Mouse (Mus musculus) telencephalon, adult 2 months (tissue): ENCODE measurements around the gene Esrrb.

Experiments
- DNase-seq: peaks from one replicate; pipeline ENCODE4 v3.0.0-alpha.2; 2011; ENCODE audit warnings: low read depth, low spot score

The Esrrb gene

GRCm38 (mm10) chr12:86421490-86421904, 60.6 kb downstream of the Esrrb start:
- DNase-seq, result peak; percentile 45

GRCm38 (mm10) chr12:86422166-86422910, 61.4 kb downstream of the Esrrb start:
- no peak for DNase-seq

- no peak for DNase-seq
Measured at GRCm38 (mm10) chr12:86423102-86423501, 62.2 kb downstream of the Esrrb start.

- DNase-seq, result no peak
Measured at GRCm38 (mm10) chr12:86427585-86427984, 66.7 kb downstream of the Esrrb start.

- no peak for DNase-seq
Measured at GRCm38 (mm10) chr12:86431671-86432070, 70.8 kb downstream of the Esrrb start.

GRCm38 (mm10) chr12:86433371-86433821, 72.5 kb downstream of the Esrrb start:
- peak; percentile 49 for DNase-seq

GRCm38 (mm10) chr12:86435651-86436050, 74.7 kb downstream of the Esrrb start:
- DNase-seq, result no peak

GRCm38 (mm10) chr12:86450848-86451247, 89.9 kb downstream of the Esrrb start:
- no peak for DNase-seq

GRCm38 (mm10) chr12:86455009-86455408, 94.1 kb downstream of the Esrrb start:
- DNase-seq, result no peak

GRCm38 (mm10) chr12:86462742-86463470, 102.0 kb downstream of the Esrrb start:
- DNase-seq, result peak; percentile 10

- DNase-seq, result no peak
Measured at GRCm38 (mm10) chr12:86464385-86464784, 103.5 kb downstream of the Esrrb start.

- no peak for DNase-seq
Measured at GRCm38 (mm10) chr12:86466180-86466579, 105.3 kb downstream of the Esrrb start.

- DNase-seq, result no peak
Measured at GRCm38 (mm10) chr12:86469919-86470318, 109.0 kb downstream of the Esrrb start.

GRCm38 (mm10) chr12:86470912-86471311, 110.0 kb downstream of the Esrrb start:
- no peak for DNase-seq

- DNase-seq, result no peak
Measured at GRCm38 (mm10) chr12:86473630-86474029, 112.7 kb downstream of the Esrrb start.

GRCm38 (mm10) chr12:86475994-86476393, 115.1 kb downstream of the Esrrb start:
- DNase-seq, result no peak

- no peak for DNase-seq
Measured at GRCm38 (mm10) chr12:86478908-86479307, 118.0 kb downstream of the Esrrb start.

- DNase-seq, result no peak
Measured at GRCm38 (mm10) chr12:86482029-86482428, 121.1 kb downstream of the Esrrb start.

GRCm38 (mm10) chr12:86483413-86483841, 122.5 kb downstream of the Esrrb start:
- no peak for DNase-seq

GRCm38 (mm10) chr12:86488005-86488404, 127.1 kb downstream of the Esrrb start:
- no peak for DNase-seq

- no peak for DNase-seq
Measured at GRCm38 (mm10) chr12:86490052-86490451, 129.1 kb downstream of the Esrrb start.

GRCm38 (mm10) chr12:86491500-86491899, 130.6 kb downstream of the Esrrb start:
- DNase-seq, result no peak

- DNase-seq, result peak; percentile 35
Measured at GRCm38 (mm10) chr12:86492822-86493221, 131.9 kb downstream of the Esrrb start.
